22 mouse cellular contexts compared by ENCODE assay signal in the genomic region with DNA sequence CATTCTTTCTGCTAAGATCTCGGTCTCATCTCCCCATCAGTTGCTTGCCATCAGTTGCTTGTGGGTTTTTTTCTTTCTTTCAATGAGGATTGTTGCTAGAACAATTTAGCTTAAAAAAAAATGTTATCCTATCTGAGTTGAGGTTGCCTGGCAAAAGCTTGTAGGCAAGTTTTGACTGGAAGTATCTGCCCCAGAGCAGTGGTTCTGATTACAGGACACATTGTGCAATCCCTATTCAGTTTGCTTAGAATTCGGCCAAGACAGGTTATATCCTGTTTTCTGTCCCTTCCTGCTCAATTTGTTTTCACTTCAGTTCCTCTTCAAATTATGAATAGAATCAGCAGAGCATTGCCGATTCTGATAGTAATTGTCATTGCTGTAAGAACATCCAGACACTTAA.
"Had no signal": no experiment of that assay in that cellular context is flagged by ENCODE, and none has a peak within 500 bp of the region (broad histone marks: within the 10 kb centered on the region; RNA-seq: fewer than 3 reads in every experiment).

No protein-coding gene starts in this region.

- H3K4me1 ChIP-seq: limb, embryonic 12.5 days; liver, embryonic 13.5 days had no signal

- H3K4me2 ChIP-seq: limb, embryonic 12.5 days; liver, embryonic 13.5 days; lung, embryonic 14.5 days; midbrain, embryonic 11.5 days; neural tube, embryonic 12.5 days; neural tube, embryonic 15.5 days had no signal

- H3K36me3 ChIP-seq: limb, embryonic 12.5 days; liver, embryonic 13.5 days; neural tube, embryonic 12.5 days; neural tube, embryonic 15.5 days had no signal

- ATAC-seq: lung, postnatal 0 days had no signal

- H3K9ac ChIP-seq: limb, embryonic 12.5 days; liver, embryonic 13.5 days; lung, embryonic 14.5 days; neural tube, embryonic 12.5 days; neural tube, embryonic 15.5 days had no signal

- H3K27me3 ChIP-seq: limb, embryonic 12.5 days; liver, embryonic 13.5 days; neural tube, embryonic 12.5 days; neural tube, embryonic 15.5 days had no signal

- H3K9me3 ChIP-seq: limb, embryonic 12.5 days; liver, embryonic 13.5 days; neural tube, embryonic 12.5 days; neural tube, embryonic 15.5 days had no signal

- H3K27ac ChIP-seq: kidney, postnatal 0 days; layer of hippocampus, adult 2 months; limb, embryonic 12.5 days; liver, embryonic 13.5 days; macrophage; neural tube, embryonic 12.5 days; neural tube, embryonic 15.5 days; stomach, postnatal 0 days had no signal

- DNase-seq: kidney, adult 2 months; kidney, postnatal 25 days; layer of hippocampus, adult 9-11 months; liver; liver, embryonic 13.5 days; lung, embryonic 14.5 days; midbrain, embryonic 14.5 days; right cerebral cortex, adult 18-20 months; right cerebral cortex, postnatal 14 days; right cerebral cortex, postnatal 4 days; thymus, adult 2 months; thymus, postnatal 14 days; thymus, postnatal 4 days had no signal

- H3K4me3 ChIP-seq: layer of hippocampus, adult 2 months; limb, embryonic 12.5 days; liver, embryonic 13.5 days; neural tube, embryonic 12.5 days; neural tube, embryonic 15.5 days had no signal
